Mouse (Mus musculus) brain, embryonic 18.5 days (tissue): Measurements from ENCODE around the gene Enah.

Experiments
- DNase-seq: peaks from one replicate; pipeline ENCODE4 v3.0.0-alpha.2; 2012; ENCODE audit warnings: low read depth, low spot score

Enah gene

GRCm38 (mm10) chr1:181880752-181881325 is 139.0 kb downstream of the Enah start:
- DNase-seq: no peak

- DNase-seq: no peak
Measured at GRCm38 (mm10) chr1:181878436-181878835, 141.4 kb downstream of the Enah start.

GRCm38 (mm10) chr1:181877088-181877487 is 142.7 kb downstream of the Enah start:
- DNase-seq: no peak

- no peak for DNase-seq
Measured at GRCm38 (mm10) chr1:181876656-181877055, 143.1 kb downstream of the Enah start.

GRCm38 (mm10) chr1:181873086-181873920 is 146.5 kb downstream of the Enah start:
- DNase-seq: no peak

- no peak for DNase-seq
Measured at GRCm38 (mm10) chr1:181872639-181873038, 147.2 kb downstream of the Enah start.

- DNase-seq: no peak
Measured at GRCm38 (mm10) chr1:181866429-181867280, 153.1 kb downstream of the Enah start.

GRCm38 (mm10) chr1:181865863-181866216 is 153.9 kb downstream of the Enah start:
- no peak for DNase-seq

- no peak for DNase-seq
Measured at GRCm38 (mm10) chr1:181864971-181865862, 154.6 kb downstream of the Enah start.

GRCm38 (mm10) chr1:181863431-181863830 is 156.4 kb downstream of the Enah start:
- DNase-seq: no peak

- DNase-seq: no peak
Measured at GRCm38 (mm10) chr1:181862676-181863374, 157.0 kb downstream of the Enah start.

GRCm38 (mm10) chr1:181861181-181861902 is 158.4 kb downstream of the Enah start:
- no peak for DNase-seq

GRCm38 (mm10) chr1:181860659-181861058 is 159.1 kb downstream of the Enah start:
- DNase-seq: no peak

- no peak for DNase-seq
Measured at GRCm38 (mm10) chr1:181856329-181856728, 163.5 kb downstream of the Enah start.

GRCm38 (mm10) chr1:181854829-181855228 is 165.0 kb downstream of the Enah start:
- DNase-seq: no peak

- no peak for DNase-seq
Measured at GRCm38 (mm10) chr1:181853081-181853736, 166.6 kb downstream of the Enah start.

GRCm38 (mm10) chr1:181852466-181852865 is 167.3 kb downstream of the Enah start:
- DNase-seq: no peak

- DNase-seq: peak; percentile 64
Measured at GRCm38 (mm10) chr1:181851521-181852310, 168.1 kb downstream of the Enah start.

- DNase-seq: no peak
Measured at GRCm38 (mm10) chr1:181850441-181850840, 169.3 kb downstream of the Enah start.
